Mouse (Mus musculus) neural tube, embryonic 11.5 days (tissue): Measurements from ENCODE around the gene Gtf2i. TPM values are rescaled to one million over a fixed set of nuclear protein-coding genes. Genes with fewer than 3 reads are reported as not detected.
"Not testable (repeated sequence)": the region's sequence is repeated elsewhere in the genome, so short reads cannot be mapped to it uniquely, and the experiment has no call there.

Source experiments
- ATAC-seq: fragments of 200-750 bp; cut with Nextera tagmentation; 2 replicates; pipeline ENCODE4 v1.8.0; 2017; ENCODE audit warnings: moderate number of reproducible peaks, mild to moderate bottlenecking, moderate TSS enrichment, moderate library complexity; ENCODE audit not compliant: insufficient read depth, low FRiP score, low TSS enrichment
- DNase-seq: peaks from one replicate; pipeline ENCODE4 v3.0.0-alpha.2; 2015; ENCODE audit warnings: low spot score
- H3K27ac ChIP-seq: fragments of 300-500 bp; sonication (generic); 2 replicates; pipeline ENCODE4 v1.5.1; 2014; ENCODE audit warnings: low read depth, mild to moderate bottlenecking, low read length
- H3K27me3 ChIP-seq: fragments of 300-500 bp; sonication (generic); 2 replicates; pipeline ENCODE4 v1.6.1; 2014; ENCODE audit warnings: mild to moderate bottlenecking, low read length, mixed read lengths; ENCODE audit not compliant: control insufficient read depth, insufficient read depth
- H3K36me3 ChIP-seq: fragments of 300-500 bp; sonication (generic); 2 replicates; pipeline ENCODE4 v1.6.1; 2014; ENCODE audit warnings: mild to moderate bottlenecking, low read length, moderate library complexity, mixed read lengths; ENCODE audit not compliant: control insufficient read depth, insufficient read depth
- H3K4me1 ChIP-seq: fragments of 300-500 bp; sonication (generic); 2 replicates; pipeline ENCODE4 v1.6.1; 2014; ENCODE audit warnings: low read length, mixed read lengths; ENCODE audit not compliant: control insufficient read depth, insufficient read depth
- H3K4me2 ChIP-seq: fragments of 300-500 bp; sonication (generic); 2 replicates; pipeline ENCODE4 v1.6.1; 2014; ENCODE audit warnings: low read depth, mild to moderate bottlenecking, moderate library complexity
- H3K4me3 ChIP-seq: fragments of 300-500 bp; sonication (generic); 2 replicates; pipeline ENCODE4 v1.5.1; 2014; ENCODE audit warnings: low read depth, low read length
- H3K9ac ChIP-seq: fragments of 300-500 bp; sonication (generic); 2 replicates; pipeline ENCODE4 v1.6.1; 2014; ENCODE audit warnings: mild to moderate bottlenecking, low read length
- H3K9me3 ChIP-seq: fragments of 300-500 bp; sonication (generic); 2 replicates; pipeline ENCODE4 v1.6.1; 2016; ENCODE audit warnings: low read length; ENCODE audit not compliant: control insufficient read depth
- WGBS: fragments of 180-500 bp; shearing (Covaris S2); extraction: QIAGEN DNeasy Blood & Tissue Kit; methylation state at CpG from one replicate; pipeline ENCODE4 v1.1.7; 2014; 5-methylcytosine and 5-hydroxymethylcytosine counted together
- polyA plus RNA-seq: library from polyadenylated mRNA; unstranded; fragments of >200 nt; fragmentation: Nextera tagmentation; extraction: Ambion mirVana; gene quantifications from 2 replicates; pipeline ENCODE4 v1.2.1, GENCODE M21; 2014

The Gtf2i gene
- polyA plus RNA-seq, 1 experiment from 2014 or later = 193 TPM

GRCm38 (mm10) chr5:134343530-134343929 is 29.0 kb upstream of the Gtf2i start:
- not testable (repeated sequence) for ATAC-seq, H3K9me3 ChIP-seq, H3K9ac ChIP-seq, H3K4me1 ChIP-seq, H3K4me2 ChIP-seq, H3K36me3 ChIP-seq, H3K4me3 ChIP-seq, H3K27ac ChIP-seq, DNase-seq, H3K27me3 ChIP-seq
- WGBS = 88% methylated on average over 4 of the region's 4 CpGs

DNA sequence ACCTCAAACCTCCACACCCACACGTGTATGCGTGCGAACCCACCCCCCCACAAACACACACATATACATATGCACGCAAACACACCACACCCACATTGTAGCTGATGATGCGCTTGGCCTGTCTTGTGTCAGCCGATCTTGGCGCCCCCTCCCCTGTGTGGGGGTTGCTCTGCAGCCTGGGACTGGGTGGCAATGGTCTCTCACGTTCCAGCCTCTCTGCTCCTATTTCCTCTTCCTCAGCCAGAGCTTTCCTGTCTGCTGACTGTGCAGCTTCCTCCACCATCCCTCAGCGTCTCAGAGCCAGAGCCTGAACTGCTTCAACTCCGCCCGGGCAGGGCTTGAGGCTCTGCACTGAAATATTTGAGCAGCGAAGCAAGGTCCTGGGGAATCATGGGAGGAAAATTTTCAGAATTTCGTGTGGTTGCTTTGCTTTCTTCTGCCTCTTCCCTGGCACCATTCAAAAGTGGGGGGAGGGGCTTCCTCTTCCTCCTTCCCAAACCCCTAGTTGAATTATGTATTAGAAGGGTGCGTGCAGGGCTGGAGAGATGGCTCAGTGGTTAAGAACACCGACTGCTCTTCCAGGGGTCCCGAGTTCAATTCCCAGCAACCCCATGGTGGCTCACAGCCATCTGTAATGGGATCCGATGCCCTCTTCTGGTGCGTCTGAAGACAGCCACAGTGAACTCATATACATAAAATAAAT is 28.1 kb upstream of the Gtf2i start:
- Histone ChIP-seq H3K4me3 (no peak overlapping the region), H3K4me2 (no peak overlapping the region), H3K27ac (no peak overlapping the region), H3K36me3 (no peaks in the 10 kb centered on the region), H3K27me3 (no peaks in the 10 kb centered on the region), H3K9me3 (no peaks in the 10 kb centered on the region), H3K9ac (no peak overlapping the region), H3K4me1 (no peaks in the 10 kb centered on the region)
- ATAC-seq (no peak), DNase-seq (no peak)
- WGBS = 88% methylated on average over 18 of the region's 18 CpGs

- WGBS = 88% methylated on average over 5 of the region's 5 CpGs
- Histone ChIP-seq H3K4me2 (no peak overlapping the region), H3K27ac (no peak overlapping the region), H3K4me3 (no peak overlapping the region), H3K4me1 (no peaks in the 10 kb centered on the region), H3K9ac (no peak overlapping the region), H3K36me3 (no peaks in the 10 kb centered on the region), H3K27me3 (no peaks in the 10 kb centered on the region), H3K9me3 (no peaks in the 10 kb centered on the region)
- no peak for ATAC-seq
- no peak for DNase-seq
Observed at GRCm38 (mm10) chr5:134341721-134342120, 27.2 kb upstream of the Gtf2i start.

- H3K4me2 ChIP-seq = no peak overlapping the region
- no peaks in the 10 kb centered on the region for H3K4me1 ChIP-seq
- H3K9ac ChIP-seq = no peak overlapping the region
- DNase-seq = no peak
- H3K9me3 ChIP-seq = no peaks in the 10 kb centered on the region
- no peak for ATAC-seq
- H3K27me3 ChIP-seq = no peaks in the 10 kb centered on the region
- no peak overlapping the region for H3K4me3 ChIP-seq
- 79% methylated on average over 10 of the region's 10 CpGs for whole genome bisulfite sequencing
- H3K27ac ChIP-seq = no peak overlapping the region
- no peaks in the 10 kb centered on the region for H3K36me3 ChIP-seq
Observed at GRCm38 (mm10) chr5:134341321-134341720, 26.8 kb upstream of the Gtf2i start.

GRCm38 (mm10) chr5:134340101-134340522 is 25.6 kb upstream of the Gtf2i start:
- no peak for ATAC-seq
- H3K4me1 ChIP-seq = no peaks in the 10 kb centered on the region
- WGBS = 24% methylated on average over 6 of the region's 6 CpGs
- no peak overlapping the region for H3K4me2 ChIP-seq
- no peaks in the 10 kb centered on the region for H3K9me3 ChIP-seq
- no peak overlapping the region for H3K9ac ChIP-seq
- no peak overlapping the region for H3K4me3 ChIP-seq
- no peaks in the 10 kb centered on the region for H3K36me3 ChIP-seq
- no peak overlapping the region for H3K27ac ChIP-seq
- no peaks in the 10 kb centered on the region for H3K27me3 ChIP-seq
- no peak for DNase-seq

DNA sequence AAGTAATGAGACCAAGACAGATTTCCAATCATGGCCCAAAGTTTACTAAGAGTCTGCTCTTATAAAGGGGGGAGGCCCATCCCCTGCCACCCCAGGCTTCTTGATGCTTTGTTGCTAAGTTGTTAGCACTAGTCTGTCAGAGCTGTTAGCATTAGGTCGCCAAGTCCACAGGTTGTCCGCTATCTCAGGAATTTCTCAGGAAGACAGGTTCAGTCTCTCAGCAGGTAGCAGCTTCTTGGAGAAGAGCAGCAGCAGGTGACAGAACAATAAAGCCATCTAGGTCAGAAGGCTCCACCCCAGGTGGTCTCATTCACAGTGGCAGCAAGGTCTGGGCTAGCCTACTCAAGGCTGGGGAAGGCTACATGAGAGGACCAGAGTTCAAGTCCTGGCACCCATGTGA is 22.5 kb upstream of the Gtf2i start:
- not testable (repeated sequence) for H3K4me3 ChIP-seq, ATAC-seq, H3K27ac ChIP-seq, H3K4me2 ChIP-seq, H3K36me3 ChIP-seq, DNase-seq, H3K9me3 ChIP-seq, H3K9ac ChIP-seq, H3K4me1 ChIP-seq, H3K27me3 ChIP-seq
- 53% methylated on average over 2 of the region's 2 CpGs for WGBS

DNA sequence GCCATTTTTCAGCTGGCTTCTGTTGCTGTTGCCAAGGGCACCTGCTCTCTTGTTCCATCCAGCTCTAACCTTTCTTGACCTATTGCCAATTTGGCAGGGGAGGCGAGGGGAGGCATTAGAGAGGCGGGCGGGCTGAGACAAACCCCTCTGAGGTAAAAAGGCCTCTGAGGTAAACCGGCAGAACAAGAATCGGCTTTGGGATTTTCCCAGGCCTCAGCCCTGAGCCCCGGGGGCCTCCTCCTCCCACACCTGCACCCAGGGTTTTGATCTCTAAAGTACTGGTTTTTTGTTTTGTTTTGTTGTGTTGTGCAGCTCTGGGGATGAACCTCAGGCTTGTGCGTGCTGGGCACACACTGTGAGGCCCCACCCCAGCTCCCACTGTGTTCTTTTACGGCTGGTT is 18.2 kb upstream of the Gtf2i start:
- Histone ChIP-seq H3K27ac (no peak overlapping the region), H3K27me3 (no peaks in the 10 kb centered on the region), H3K4me2 (no peak overlapping the region), H3K4me3 (no peak overlapping the region), H3K9ac (no peak overlapping the region), H3K4me1 (no peaks in the 10 kb centered on the region), H3K36me3 (no peaks in the 10 kb centered on the region), H3K9me3 (no peaks in the 10 kb centered on the region)
- 31% methylated on average over 8 of the region's 8 CpGs for WGBS
- no peak for DNase-seq
- no peak for ATAC-seq

GRCm38 (mm10) chr5:134330082-134330481 is 15.5 kb upstream of the Gtf2i start:
- H3K27me3 ChIP-seq = no peaks in the 10 kb centered on the region
- no peaks in the 10 kb centered on the region for H3K9me3 ChIP-seq
- no peak overlapping the region for H3K4me3 ChIP-seq
- DNase-seq = no peak
- H3K9ac ChIP-seq = no peak overlapping the region
- WGBS = 91% methylated on average over 2 of the region's 2 CpGs
- ATAC-seq = no peak
- H3K4me1 ChIP-seq = no peaks in the 10 kb centered on the region
- no peak overlapping the region for H3K27ac ChIP-seq
- no peak overlapping the region for H3K4me2 ChIP-seq
- H3K36me3 ChIP-seq = no peaks in the 10 kb centered on the region

GRCm38 (mm10) chr5:134329311-134329710 is 14.8 kb upstream of the Gtf2i start:
- Histone ChIP-seq H3K9ac (no peak overlapping the region), H3K9me3 (no peaks in the 10 kb centered on the region), H3K4me3 (no peak overlapping the region), H3K4me2 (no peak overlapping the region), H3K36me3 (no peaks in the 10 kb centered on the region), H3K27me3 (no peaks in the 10 kb centered on the region), H3K4me1 (no peaks in the 10 kb centered on the region), H3K27ac (no peak overlapping the region)
- DNase-seq (no peak), ATAC-seq (no peak)
- 39% methylated on average over 4 of the region's 4 CpGs for WGBS
